Mouse (Mus musculus) lung, postnatal 0 days (tissue): ENCODE data around the gene Fstl3.

Source experiments
- CTCF ChIP-seq: IDR thresholded peaks from 2 replicates; pipeline ENCODE4 v1.5.1; 2016; ENCODE audit warnings: antibody characterized with exemption, mild to moderate bottlenecking
- EP300 ChIP-seq: IDR thresholded peaks from 2 replicates; pipeline ENCODE4 v1.6.1; 2016; ENCODE audit warnings: antibody characterized with exemption, mild to moderate bottlenecking, control low read depth

- TF ChIP-seq CTCF (no peak), EP300 (no peak)
These were observed 24.8 kb downstream of the Fstl3 start for GRCm38 (mm10) chr10:79801837-79802236.
